Mouse (Mus musculus) splenic B cell, adult 2 months (primary cell): ENCODE data around the gene Rassf4.

ENCODE experiments used
- DNase-seq: peaks from one replicate; pipeline ENCODE4 v3.0.0-alpha.2; 2011; ENCODE audit warnings: low read depth, low spot score
- H3K27me3 ChIP-seq: 2 replicates; pipeline ENCODE4 v1.6.1; 2012; ENCODE audit warnings: mild to moderate bottlenecking, low read length, moderate library complexity, mixed read lengths; ENCODE audit not compliant: control insufficient read depth, poor library complexity, insufficient read depth, severe bottlenecking
- H3K36me3 ChIP-seq: 2 replicates; pipeline ENCODE4 v1.6.1; 2012; ENCODE audit warnings: mild to moderate bottlenecking, low read length, moderate library complexity, mixed read lengths; ENCODE audit not compliant: control insufficient read depth, poor library complexity, insufficient read depth, severe bottlenecking

The Rassf4 gene

DNA sequence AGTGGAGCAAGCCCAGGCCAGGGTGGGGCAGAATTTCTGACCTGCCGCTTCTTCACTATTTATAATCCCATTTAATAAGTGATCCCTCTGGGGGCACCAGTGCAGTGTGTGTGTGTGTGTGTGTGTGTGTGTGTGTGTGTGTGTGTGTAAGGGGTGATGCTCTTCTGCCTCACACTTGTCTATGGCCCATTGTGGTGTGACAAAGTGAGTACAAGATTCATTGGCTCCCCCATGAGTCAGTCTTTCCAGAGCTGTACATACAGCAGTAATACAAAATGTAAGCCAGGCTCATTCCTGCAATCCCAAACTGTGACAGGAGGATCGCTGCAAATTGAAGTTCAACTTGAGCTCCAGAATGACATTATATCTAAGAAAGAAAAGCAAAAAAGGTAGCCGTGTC lies 8.9 kb downstream of the Rassf4 start:
- Histone ChIP-seq H3K36me3 (no peaks in the 10 kb centered on the region), H3K27me3 (no peaks in the 10 kb centered on the region)
- no peak for DNase-seq

- H3K27me3 ChIP-seq: no peaks in the 10 kb centered on the region
- peak; percentile 53 for DNase-seq
- no peaks in the 10 kb centered on the region for H3K36me3 ChIP-seq
Measured at GRCm38 (mm10) chr6:116664031-116664430, 9.7 kb downstream of the Rassf4 start.

- Histone ChIP-seq H3K36me3 (no peaks in the 10 kb centered on the region), H3K27me3 (no peaks in the 10 kb centered on the region)
- no peak for DNase-seq
Measured at GRCm38 (mm10) chr6:116663364-116663763, 10.4 kb downstream of the Rassf4 start.

- DNase-seq: peak; percentile 84
Measured at GRCm38 (mm10) chr6:116653684-116654454, 19.9 kb downstream of the Rassf4 start.

GRCm38 (mm10) chr6:116653191-116653590 lies 20.6 kb downstream of the Rassf4 start:
- Histone ChIP-seq H3K36me3 (no peaks in the 10 kb centered on the region; the same call in none of the 2 replicates), H3K27me3 (no peaks in the 10 kb centered on the region)
- DNase-seq: no peak

More at GRCm38 (mm10) chr6:116653684-116654454, 19.9 kb downstream of the Rassf4 start:
- Histone ChIP-seq H3K36me3 (no peaks in the 10 kb centered on the region; the same call in none of the 2 replicates), H3K27me3 (no peaks in the 10 kb centered on the region)

- Histone ChIP-seq H3K36me3 (no peaks in the 10 kb centered on the region; the same call in none of the 2 replicates), H3K27me3 (no peaks in the 10 kb centered on the region)
- no peak for DNase-seq
Measured at GRCm38 (mm10) chr6:116651437-116652118, 22.2 kb downstream of the Rassf4 start.

DNA sequence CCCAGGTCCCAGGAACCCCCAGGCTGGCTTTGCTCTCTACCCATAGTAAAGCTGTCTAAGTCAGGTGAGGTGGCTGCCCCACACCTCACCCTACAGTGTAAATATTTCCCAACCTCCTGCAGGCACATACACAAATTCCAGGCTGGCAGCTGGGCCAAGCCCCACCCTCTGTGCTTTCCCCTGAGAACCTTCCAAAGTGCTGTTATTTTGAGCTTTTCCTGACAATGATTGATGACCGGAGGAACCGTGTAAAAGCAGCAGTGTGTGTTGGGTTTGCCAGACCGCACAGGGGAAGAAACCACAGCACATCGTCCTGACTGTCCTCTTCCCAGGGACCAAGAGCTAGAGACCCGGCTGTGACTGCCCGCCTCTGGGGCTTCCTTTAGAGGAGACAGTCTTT lies 23.3 kb downstream of the Rassf4 start, which contains the start of gene Depp1:
TSS of gene Depp1 (plus strand) at position 204 of the 400 bp plus-strand sequence.
- Histone ChIP-seq H3K36me3 (peaks cover 2% of the 10 kb centered on the region), H3K27me3 (no peaks in the 10 kb centered on the region)
- no peak for DNase-seq

GRCm38 (mm10) chr6:116649811-116650210 lies 23.9 kb downstream of the Rassf4 start:
- no peak for DNase-seq
- Histone ChIP-seq H3K27me3 (no peaks in the 10 kb centered on the region), H3K36me3 (peaks cover 2% of the 10 kb centered on the region)

- Histone ChIP-seq H3K36me3 (peaks cover 5% of the 10 kb centered on the region), H3K27me3 (no peaks in the 10 kb centered on the region)
- no peak for DNase-seq
Measured at GRCm38 (mm10) chr6:116647763-116648162, 26.0 kb downstream of the Rassf4 start.

DNA sequence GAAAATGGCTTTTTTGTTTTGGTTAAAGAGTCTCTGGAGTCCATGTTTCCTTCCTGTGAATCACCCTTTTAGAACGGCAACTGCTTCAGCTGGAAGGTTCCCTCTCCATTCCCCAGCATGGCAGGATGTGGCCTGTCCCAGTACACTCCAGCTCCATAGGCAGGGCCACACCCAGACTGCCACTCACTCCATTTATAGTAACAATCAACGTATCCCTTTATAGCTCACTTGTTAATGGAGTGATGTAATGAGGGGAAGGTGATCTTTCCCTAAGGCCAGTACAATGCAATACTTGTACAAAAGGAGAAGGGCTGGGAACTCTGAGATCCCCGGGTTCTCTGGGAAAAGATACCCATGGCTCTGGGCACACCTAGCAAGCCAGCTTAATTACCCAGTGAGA lies 29.4 kb downstream of the Rassf4 start:
- H3K36me3 ChIP-seq: peaks cover 5% of the 10 kb centered on the region
- DNase-seq: no peak
- no peaks in the 10 kb centered on the region for H3K27me3 ChIP-seq

- peaks cover 5% of the 10 kb centered on the region for H3K36me3 ChIP-seq
- no peaks in the 10 kb centered on the region for H3K27me3 ChIP-seq
- DNase-seq: no peak
Measured at GRCm38 (mm10) chr6:116643881-116644280, 29.9 kb downstream of the Rassf4 start.

GRCm38 (mm10) chr6:116642942-116643341 lies 30.8 kb downstream of the Rassf4 start:
- Histone ChIP-seq H3K36me3 (peaks cover 5% of the 10 kb centered on the region), H3K27me3 (no peaks in the 10 kb centered on the region)
- no peak for DNase-seq

- no peak for DNase-seq
- H3K27me3 ChIP-seq: no peaks in the 10 kb centered on the region
- peaks cover 3% of the 10 kb centered on the region for H3K36me3 ChIP-seq
Measured at GRCm38 (mm10) chr6:116639663-116640062, 34.1 kb downstream of the Rassf4 start.

- Histone ChIP-seq H3K36me3 (peaks cover 2% of the 10 kb centered on the region), H3K27me3 (no peaks in the 10 kb centered on the region)
- no peak for DNase-seq
Measured at GRCm38 (mm10) chr6:116638871-116639270, 34.9 kb downstream of the Rassf4 start.

DNA sequence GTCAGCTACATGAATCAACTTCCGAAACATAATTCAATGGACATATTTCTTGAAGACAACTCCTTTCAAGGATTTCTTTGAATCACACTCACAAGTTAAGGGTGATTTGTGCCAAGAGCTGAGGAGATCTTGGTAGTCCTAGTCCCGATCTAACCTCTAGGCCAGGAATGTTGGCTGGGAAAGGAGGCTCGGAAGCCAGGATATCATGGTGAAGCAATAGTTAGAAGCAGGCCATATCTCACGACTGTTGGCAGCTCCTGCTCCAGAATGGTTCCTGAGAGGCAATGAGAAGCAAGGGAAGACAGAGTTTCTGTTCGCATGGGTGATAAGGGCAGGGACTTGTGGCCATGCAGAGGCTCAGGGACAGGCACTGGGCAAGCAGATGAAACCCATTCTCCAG lies 36.3 kb downstream of the Rassf4 start:
- H3K36me3 ChIP-seq: no peaks in the 10 kb centered on the region; the same call in none of the 2 replicates
- DNase-seq: no peak
- no peaks in the 10 kb centered on the region for H3K27me3 ChIP-seq
